Mouse (Mus musculus): Measurements from ENCODE around the gene Litaf.
"Not testable (repeated sequence)": the region's sequence is repeated elsewhere in the genome, so short reads cannot be mapped to it uniquely, and the experiment has no call there.

The Litaf gene

DNA sequence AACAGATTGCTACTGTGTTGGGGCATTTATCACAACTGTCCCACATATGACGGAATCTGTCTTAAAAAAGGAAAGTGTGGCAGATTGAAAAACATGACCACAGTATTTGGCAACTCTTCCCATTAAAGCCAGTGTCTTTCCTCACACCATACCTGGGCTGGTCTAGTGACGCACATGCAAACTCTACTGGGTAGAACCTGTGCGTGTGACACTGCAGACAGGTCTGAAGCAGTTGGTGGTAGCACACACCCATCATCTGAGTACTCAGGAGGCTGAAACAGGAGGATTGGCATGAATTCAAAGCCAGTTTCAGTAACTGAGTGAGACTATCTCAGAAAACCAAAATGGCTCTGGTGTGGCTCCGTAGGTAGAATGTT lies 43.9 kb downstream of the Litaf start:
- no peak for DNase-seq (ENCODE audit: low read depth, low spot score)

DNA sequence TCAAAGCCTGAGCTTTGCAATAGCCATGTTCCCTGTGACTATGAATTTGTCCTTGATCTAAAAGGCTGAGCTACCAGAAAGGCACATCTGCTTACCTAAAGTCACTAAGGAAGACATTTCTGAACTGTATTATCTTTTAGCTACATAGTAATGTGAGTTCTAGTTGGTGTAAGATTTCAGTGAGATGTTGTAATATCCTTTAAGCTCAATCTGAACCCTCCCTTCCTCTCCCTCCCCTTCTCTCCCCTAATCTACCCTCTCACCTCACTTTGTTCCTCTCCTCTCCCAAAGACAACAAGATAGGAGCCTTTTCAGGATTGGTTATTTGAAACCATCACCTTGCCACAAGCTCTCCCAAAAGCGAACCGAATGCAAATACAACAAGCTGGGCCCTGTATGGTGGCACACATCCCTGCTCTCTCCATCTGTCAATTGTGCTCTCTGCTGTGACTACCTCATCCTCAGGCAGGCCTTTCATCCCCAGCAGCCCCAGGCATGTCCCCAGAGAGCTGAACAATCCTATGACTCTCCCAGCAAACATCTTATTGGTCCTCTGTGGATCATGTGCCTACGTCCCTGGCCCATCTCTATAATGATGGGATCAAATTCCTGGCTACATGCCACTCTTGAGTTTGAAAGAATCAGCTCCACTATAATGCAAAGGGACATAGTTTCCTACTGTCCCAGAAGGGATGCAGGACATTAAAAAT lies 44.4 kb downstream of the Litaf start:
- DNase-seq (ENCODE audit: low read depth, low spot score): no peak

- DNase-seq (ENCODE audit: low read depth, low spot score): peak; percentile 57
Observed at GRCm38 (mm10) chr16:11017807-11018595, 48.0 kb downstream of the Litaf start.

DNA sequence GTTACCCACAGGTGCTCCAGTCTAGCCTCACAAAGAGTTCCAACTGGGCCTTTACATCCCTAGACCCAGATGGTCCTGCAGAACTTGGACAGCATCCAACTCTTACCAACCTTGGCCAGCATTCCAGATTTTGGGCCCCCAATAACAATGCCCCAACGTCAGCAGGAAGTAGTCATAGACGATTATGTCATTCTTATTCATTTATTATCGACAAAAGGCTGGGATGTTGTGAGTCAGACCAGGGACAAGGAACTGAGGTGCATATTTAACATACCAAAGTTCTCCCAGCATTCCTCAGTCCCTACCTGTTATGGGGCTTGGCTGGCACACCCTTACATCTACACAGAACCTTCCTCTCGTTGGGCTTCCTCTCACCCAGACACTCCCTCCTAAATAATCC lies 49.6 kb downstream of the Litaf start:
- DNase-seq (ENCODE audit: low read depth, low spot score): peak; percentile 50

- no peak for DNase-seq (ENCODE audit: low read depth, low spot score)
Observed at GRCm38 (mm10) chr16:11014407-11014806, 51.5 kb downstream of the Litaf start.

- not testable (repeated sequence) for DNase-seq (ENCODE audit: low read depth, low spot score)
Observed at GRCm38 (mm10) chr16:11013464-11014147, 52.4 kb downstream of the Litaf start.

- no peak for DNase-seq (ENCODE audit: low read depth, low spot score)
Observed at GRCm38 (mm10) chr16:11012571-11013463, 53.1 kb downstream of the Litaf start.

DNA sequence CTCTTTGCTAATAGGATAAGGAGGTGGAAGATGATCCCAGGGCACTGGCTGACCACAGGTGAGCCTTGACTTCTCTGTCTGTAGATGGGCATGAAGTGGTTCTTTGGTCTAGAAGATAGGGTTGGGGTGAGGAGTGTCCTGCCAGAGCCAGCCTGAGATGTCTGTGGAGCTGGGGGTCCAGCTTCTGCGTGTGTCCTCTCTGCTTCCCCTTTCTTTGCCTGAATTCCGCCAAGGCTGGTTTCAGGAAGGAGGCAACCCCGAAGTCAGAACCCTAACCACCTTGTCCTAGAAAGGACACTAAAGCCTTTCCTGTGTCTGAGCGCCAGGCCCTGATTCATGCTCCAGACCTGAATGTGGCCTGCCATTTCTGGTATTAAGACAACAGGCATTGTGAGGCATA lies 54.0 kb downstream of the Litaf start:
- DNase-seq (ENCODE audit: low read depth, low spot score): no peak

- DNase-seq (ENCODE audit: low read depth, low spot score): no peak
Observed at GRCm38 (mm10) chr16:11011206-11011605, 54.8 kb downstream of the Litaf start.

- DNase-seq (ENCODE audit: low read depth, low spot score): no peak
Observed at GRCm38 (mm10) chr16:11010270-11010669, 55.7 kb downstream of the Litaf start.

DNA sequence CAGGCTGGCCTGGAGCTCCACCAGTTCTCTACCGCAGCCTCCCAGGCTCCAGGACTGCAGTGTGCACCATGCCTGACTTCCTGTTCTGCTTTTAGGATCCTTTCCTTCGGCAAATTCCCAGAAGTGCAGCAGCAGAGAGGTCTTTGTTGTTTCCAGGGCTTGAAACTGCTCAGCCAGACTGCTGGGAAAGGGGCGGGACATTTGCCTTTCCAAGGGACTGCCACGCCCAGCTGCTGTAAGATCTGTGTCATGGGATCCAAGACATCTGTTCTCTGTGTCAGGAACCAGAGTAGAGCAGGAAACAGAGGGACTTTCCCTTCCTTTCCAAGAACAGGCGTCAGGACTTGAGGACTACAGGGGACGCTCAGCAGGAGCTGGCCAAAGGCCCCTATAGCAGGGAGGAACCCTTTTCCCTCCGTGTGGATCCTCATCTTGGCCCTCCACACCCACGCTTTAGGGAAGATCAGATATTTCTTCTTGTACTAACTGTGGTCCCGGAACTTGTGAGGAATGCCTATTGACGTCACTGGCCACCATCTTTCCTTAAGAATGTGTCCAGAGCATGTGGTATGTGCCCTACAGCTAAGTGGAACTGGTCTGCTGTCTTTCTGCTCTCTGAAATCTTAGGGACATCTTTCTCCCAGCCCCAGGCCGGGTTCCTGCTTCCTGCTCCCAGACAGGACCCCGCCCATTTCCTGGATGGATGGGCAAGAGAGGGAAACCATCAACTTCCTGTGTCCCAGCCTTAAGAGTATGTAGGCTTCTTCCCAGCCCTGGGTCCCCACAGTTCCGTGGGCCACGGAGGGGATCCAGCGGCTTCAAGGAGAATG lies 57.6 kb downstream of the Litaf start:
- DNase-seq (ENCODE audit: low read depth, low spot score): peak; percentile 97

DNA sequence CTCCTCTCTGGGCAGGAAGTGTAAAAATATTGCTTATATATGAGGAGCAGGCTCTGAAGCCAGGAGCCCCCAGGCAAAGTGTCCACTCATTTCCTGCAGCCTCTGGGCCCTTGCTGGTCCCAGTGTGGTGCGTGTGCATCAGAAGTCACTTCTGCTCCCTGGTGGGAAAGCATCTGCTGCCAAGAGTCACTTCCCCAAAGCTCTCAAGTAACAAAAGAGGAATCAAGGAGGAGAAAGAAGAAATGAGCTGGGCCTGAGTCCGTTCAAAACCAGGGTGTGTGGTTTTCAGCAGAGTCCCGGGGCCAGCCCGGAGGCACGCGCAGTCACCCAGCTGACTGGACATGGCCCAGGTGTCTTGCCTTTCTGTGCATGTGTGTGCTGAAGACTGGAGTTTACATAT lies 59.9 kb downstream of the Litaf start:
- DNase-seq (ENCODE audit: low read depth, low spot score): no peak

GRCm38 (mm10) chr16:11001703-11002659 lies 64.0 kb downstream of the Litaf start:
- no peak for DNase-seq (ENCODE audit: low read depth, low spot score)

DNA sequence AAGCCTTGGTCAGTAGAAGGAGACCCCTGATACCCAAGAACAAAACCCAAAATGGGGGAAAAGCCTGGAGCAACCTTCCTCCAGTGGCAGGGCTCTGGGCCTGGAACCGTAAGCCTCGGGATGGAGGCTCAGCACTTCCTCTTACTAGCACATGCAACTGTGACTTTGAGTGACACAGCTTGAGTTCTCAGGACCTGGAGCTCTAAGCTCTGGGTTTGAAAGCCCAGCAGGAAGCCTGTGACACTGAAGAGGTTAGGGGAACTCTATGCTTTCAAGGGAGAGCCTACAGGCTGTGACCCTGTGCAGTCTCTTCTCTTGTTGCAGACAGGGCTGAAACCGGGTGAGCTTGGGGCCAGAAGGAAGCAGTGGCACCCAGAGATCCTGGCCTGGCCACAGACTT lies 66.1 kb downstream of the Litaf start:
- DNase-seq (ENCODE audit: low read depth, low spot score): no peak

GRCm38 (mm10) chr16:10998224-10998623 lies 67.7 kb downstream of the Litaf start:
- DNase-seq (ENCODE audit: low read depth, low spot score): peak; percentile 58

DNA sequence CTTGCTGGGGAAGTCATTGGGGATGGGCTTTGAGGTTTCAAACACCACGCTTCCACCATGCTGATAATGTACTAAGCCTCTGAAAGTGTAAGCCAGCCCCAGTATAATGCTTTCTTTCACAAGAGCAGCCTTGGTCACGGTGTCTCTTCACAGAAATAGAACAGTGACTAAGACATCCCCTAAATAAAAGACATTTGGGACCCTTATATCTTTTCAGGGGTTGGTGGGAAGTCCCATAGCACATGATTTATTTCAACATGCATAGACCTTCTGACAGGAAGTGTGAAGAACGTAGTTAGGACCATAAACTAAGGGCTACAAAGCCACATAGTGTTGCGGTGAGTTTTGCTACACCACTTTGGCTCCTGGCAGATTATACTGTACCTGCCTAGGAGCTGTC lies 69.4 kb downstream of the Litaf start:
- no peak for DNase-seq (ENCODE audit: low read depth, low spot score)

DNA sequence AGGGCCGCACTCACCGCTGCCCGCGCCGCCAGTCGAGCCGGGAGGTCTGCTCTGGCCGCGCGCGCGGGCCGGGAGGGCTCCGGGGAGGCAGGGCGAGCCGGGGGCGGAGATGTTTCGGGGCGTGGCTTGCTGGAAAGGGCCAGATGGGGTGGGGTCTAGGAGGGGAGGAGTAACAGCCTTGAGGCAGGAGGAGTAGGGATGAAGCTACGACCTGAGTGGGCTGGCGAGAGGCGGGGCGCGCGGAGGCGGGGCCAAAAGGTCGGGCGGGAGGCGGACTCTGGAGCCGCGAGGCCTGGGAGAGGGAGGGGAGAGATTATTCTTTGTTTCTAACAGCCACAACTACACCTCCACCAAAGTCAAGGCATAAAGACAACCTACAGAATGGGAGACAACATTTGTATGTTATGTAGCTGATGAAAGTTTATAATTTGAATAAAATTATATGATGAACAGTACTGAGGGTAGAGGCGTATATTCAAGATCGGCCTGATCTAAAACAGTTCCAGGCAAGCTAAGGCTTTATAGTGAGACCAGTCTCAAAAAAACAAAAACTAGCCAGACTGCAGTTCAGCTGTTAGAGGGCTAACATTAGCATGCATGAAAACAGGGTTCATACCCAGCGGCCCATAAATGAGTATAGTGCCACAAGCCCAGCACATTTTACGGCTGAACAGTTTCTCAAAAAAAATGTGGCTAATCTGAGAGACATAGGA lies 72.8 kb downstream of the Litaf start:
- peak; percentile 96 for DNase-seq (ENCODE audit: low read depth, low spot score)

GRCm38 (mm10) chr16:10992090-10993031 lies 73.6 kb downstream of the Litaf start:
- peak; percentile 69 for DNase-seq (ENCODE audit: low read depth, low spot score)
